Mouse (Mus musculus) gastrocnemius, adult 18-20 months (tissue): ENCODE results near the gene Mlh3. TPM values are rescaled to one million over a fixed set of nuclear protein-coding genes. Genes with fewer than 3 reads are reported as not detected.

Source experiments
- DNase-seq: peaks from one replicate; pipeline ENCODE4 v3.0.0; 2021; ENCODE audit warnings: low spot score
- microRNA-seq: library from miRNA; unstranded; fragments of <30 nt; microRNA quantifications from one replicate; pipeline ENCODE4 v1.2.0, GENCODE M21; 2021
- total RNA-seq, 2 experiments: library from RNA; stranded (reverse); gene quantifications; 2 replicates each; pipeline ENCODE4 v1.2.3; 2021

The Mlh3 gene
- total RNA-seq, 2 experiments from 2014 or later: 10.4 to 10.7 TPM

DNA sequence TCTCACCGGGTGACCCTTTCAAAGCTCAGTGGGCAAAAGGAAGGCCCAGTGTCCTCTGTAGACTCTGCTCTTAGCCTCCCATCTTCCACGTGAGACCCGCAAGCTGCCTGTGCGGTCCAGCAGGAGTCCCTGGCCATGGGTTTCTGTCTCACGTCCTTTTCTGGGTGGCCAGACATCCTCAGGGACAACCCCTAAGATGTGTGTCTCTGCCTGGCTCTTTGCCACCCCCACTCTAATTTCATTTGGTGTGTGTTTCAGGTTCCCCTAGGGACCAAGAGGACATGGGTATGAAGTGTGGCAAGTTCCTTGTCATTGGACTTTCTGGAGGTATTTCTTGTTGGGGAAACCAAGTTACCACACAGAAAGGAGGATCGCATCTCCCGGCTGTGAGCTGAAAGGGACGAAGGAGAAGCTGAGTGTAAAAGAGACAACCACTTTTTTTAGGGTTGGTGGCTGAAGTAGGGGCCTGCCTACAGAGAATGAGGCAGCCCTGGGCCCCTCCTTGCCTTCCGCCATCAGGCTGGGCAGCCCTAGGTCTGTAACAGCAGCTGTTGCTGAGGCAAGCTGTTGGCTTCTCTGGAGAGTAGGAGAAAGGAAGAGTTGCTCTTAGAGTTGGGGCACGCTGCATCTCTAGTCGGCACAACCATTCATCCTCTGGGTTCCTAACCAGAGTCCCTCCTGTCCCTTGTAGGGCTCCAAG is 76.3 kb downstream of the Mlh3 start:
- no peak for DNase-seq

DNA sequence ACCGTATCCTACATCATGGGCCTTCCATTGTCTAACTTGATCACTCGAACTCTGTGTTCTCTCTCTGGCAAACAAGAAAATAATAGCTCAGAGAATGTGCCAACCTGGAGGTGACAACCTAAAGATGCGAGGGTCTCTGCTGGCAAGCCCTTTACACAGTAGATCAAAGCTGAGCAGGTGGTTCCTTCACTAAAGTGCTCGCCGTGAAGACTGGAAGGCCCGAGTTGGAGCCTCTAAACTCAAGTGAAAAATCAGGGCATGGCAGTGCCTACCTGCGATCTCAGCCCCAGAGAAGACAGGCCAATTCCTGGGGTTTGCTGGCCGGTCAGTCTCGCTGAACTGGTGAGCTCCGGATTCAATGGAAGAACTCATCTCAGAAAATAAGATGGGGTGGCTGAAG is 77.3 kb downstream of the Mlh3 start:
- DNase-seq: no peak

DNA sequence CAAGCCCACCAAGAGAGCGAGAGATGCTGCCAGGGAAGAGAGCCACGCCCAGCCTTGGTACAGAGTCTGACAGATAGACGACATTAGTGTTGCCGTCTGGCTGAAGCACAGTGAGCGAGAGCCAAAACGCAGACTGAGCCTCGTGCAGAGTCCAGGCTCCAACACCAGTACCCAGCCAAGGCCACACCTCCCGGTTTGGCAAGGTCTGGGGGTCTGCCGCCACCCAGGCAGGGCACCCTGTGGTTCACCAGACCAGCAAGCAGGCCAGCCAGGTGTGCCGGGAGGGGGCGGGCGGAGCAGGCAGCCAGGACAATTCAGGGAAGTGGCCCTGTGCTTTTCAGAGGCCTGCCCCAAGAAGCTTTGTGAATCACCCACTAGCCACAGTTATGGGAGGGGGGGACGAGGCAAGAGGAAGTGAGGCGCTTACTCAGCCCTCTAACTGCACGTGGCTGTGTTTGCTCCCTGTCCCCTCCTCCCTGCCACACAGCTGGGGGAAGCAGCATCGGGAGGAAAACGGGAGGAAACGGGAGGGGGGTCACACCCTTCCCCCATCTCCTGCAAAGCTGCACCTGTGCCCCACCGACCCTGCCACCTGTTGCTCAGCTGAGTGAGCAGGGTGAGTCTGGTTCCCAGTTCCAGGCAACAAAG is 77.8 kb downstream of the Mlh3 start:
- DNase-seq: no peak

DNA sequence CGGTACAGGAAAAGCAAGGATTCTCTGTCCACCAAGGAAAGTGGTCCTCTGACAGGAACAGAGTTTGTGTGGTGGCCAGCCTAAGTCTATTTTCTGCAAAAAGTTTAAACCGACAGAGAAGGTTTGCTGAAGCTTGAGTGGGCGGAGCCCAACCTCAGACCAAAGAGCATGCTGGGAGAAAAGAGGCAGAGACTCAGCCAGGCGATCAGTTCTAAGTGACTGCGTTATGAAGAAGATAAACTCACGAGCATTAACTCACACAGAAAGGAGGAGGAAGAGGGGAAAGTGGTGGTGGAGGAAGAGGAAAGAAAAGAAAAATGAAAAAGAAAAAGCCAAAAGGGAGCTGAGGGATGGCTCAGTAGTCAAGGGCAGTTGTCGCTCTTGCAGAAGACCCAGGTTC is 80.1 kb downstream of the Mlh3 start:
- DNase-seq: no peak

DNA sequence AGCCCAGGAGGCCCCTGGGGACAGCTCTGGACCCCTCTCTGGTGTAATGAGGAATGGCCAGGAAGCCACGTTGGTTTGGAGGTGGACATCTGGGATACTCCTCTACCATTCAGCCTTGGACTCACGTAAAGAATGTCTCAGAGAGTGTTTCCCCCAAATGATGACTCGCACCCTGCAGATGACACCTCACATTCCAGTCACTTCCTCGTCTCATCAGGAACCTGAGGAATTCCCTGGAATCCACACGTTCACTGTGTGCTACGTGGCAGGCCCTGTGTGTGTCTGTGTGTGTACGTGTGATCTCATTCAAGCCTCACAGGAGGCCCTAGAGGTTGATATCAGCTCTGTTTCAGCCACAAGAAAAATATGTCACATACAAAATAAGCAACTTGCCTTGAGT is 84.0 kb downstream of the Mlh3 start:
- DNase-seq: no peak

DNA sequence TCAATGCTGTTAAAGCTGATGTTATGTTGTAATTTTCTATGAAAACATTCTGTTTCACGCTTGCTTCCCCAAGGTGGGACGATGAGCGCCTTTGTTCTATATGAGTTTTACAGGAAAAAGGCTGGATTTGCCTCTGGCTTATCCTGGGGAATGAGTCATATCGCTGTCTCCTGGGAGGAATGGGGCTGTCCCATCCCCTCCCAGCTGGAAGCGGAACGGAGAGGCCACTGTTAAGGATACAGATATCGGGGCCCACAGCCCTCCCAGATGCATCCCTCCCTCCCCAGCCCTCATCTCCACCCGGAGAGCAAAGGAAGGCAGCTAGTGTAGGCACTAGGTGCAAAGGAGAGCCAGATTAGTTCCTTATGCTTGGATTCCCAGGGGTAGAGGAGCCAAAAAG is 84.6 kb downstream of the Mlh3 start:
- peak; percentile 62 for DNase-seq

Small RNAs within 50 kb of the gene (microRNA-seq; reads per million reads assigned to microRNA genes)
- not detected for gene Mir6938

Other genes with a start within 250 kb of the Mlh3 start
- 1 to 10 TPM; 1.9 to 3.4 TPM for gene Prox2, start 159.8 kb downstream of the Mlh3 start, total RNA-seq
- 100 to 1,000 TPM; 263 to 288 TPM for gene Dlst, start 159.8 kb downstream of the Mlh3 start, total RNA-seq
- under 1 TPM; 0.39 to 1.00 TPM for gene Rps6kl1, start 119.3 kb downstream of the Mlh3 start, total RNA-seq
- 1 to 10 TPM; 1.7 to 1.8 TPM for gene Pgf, start 92.8 kb downstream of the Mlh3 start, total RNA-seq
- 10 to 100 TPM; 56.9 to 72.5 TPM for gene Eif2b2, start 51.1 kb downstream of the Mlh3 start, total RNA-seq
- gene Acyp1, start 17.8 kb upstream of the Mlh3 start, total RNA-seq: 10 to 100 TPM; 47.9 to 54.1 TPM
- 1 to 10 TPM; 1.7 to 1.8 TPM for gene Zc2hc1c, start 18.0 kb upstream of the Mlh3 start, total RNA-seq
- 100 to 1,000 TPM; 107 to 116 TPM for gene Nek9, start 68.8 kb upstream of the Mlh3 start, total RNA-seq
- 100 to 1,000 TPM; 121 to 123 TPM for gene Tmed10, start 104.2 kb upstream of the Mlh3 start, total RNA-seq
- gene Fos, start 203.3 kb upstream of the Mlh3 start, total RNA-seq: 10 to 100 TPM in 1 of 2 experiments, 1 to 10 TPM in 1; 6.5 to 69.9 TPM